Comparison of ENCODE assay signal across 11 mouse cellular contexts in genomic region chr16:75961036-75961435, GRCm38 (mm10).
DNase-seq lines count a peak whose midpoint lies in the region; ATAC-seq lines count a peak whose summit lies in the region.
"Had no signal": no experiment of that assay in that cellular context is flagged by ENCODE, and none has a peak within 500 bp of the region (broad histone marks: within the 10 kb centered on the region; RNA-seq: fewer than 3 reads in every experiment).

No protein-coding gene starts in this region.

- no peak overlapping the region for H3K4me2 ChIP-seq in neural tube, embryonic 15.5 days
- H3K4me2 ChIP-seq: forebrain, embryonic 15.5 days had no signal

- H3K9ac ChIP-seq in neural tube, embryonic 15.5 days (replicated peaks), result no peak overlapping the region
- H3K9ac ChIP-seq: forebrain, embryonic 15.5 days had no signal

- H3K27me3 ChIP-seq in neural tube, embryonic 15.5 days (replicated peaks), result no peaks in the 10 kb centered on the region
- H3K27me3 ChIP-seq in forebrain, embryonic 10.5 days (ENCODE audit: poor library complexity, severe bottlenecking), result no peaks in the 10 kb centered on the region
- H3K27me3 ChIP-seq: forebrain, embryonic 15.5 days had no signal

- no peak overlapping the region for H3K27ac ChIP-seq in neural tube, embryonic 15.5 days (replicated peaks)
- no peak overlapping the region for H3K27ac ChIP-seq in forebrain, embryonic 10.5 days
- H3K27ac ChIP-seq: forebrain, embryonic 15.5 days had no signal

- no peaks in the 10 kb centered on the region for H3K9me3 ChIP-seq in neural tube, embryonic 15.5 days (replicated peaks)
- no peaks in the 10 kb centered on the region for H3K9me3 ChIP-seq in forebrain, embryonic 10.5 days
- H3K9me3 ChIP-seq: forebrain, embryonic 15.5 days had no signal

- 81% methylated on average over 7 of the region's 7 CpGs for WGBS in neural tube, embryonic 15.5 days
- WGBS in forebrain, embryonic 10.5 days, result 91% methylated on average over 7 of the region's 7 CpGs

- DNase-seq in embryo, embryonic 10.5 days (ENCODE audit: low spot score), result peak; percentile 19
- no peak for DNase-seq in embryo, embryonic 9.5 days (ENCODE audit: extremely low spot score)
- DNase-seq in neural tube, embryonic 10.5 days (ENCODE audit: extremely low spot score, low spot score), result peak; percentile 13
- peak; percentile 6 for DNase-seq in kidney, postnatal 14 days
- no peak for DNase-seq in c-Kit-positive CD71-positive TER-119-positive erythroid progenitor cells, embryonic 14.5 days (ENCODE audit: low spot score)
- DNase-seq in forebrain, embryonic 10.5 days (ENCODE audit: extremely low spot score, low spot score), result no peak
- DNase-seq: cerebellum, postnatal 14 days had no signal

- no peak for ATAC-seq in neural tube, embryonic 15.5 days (ENCODE audit: low FRiP score)
- ATAC-seq in megakaryocyte progenitor cell, adult 5-6 weeks (replicated peaks; ENCODE audit: poor library complexity), result peak; percentile 100
- ATAC-seq: forebrain, embryonic 15.5 days; intestine, postnatal 0 days had no signal

- H3K36me3 ChIP-seq in neural tube, embryonic 15.5 days, result no peaks in the 10 kb centered on the region
- no peaks in the 10 kb centered on the region for H3K36me3 ChIP-seq in forebrain, embryonic 10.5 days (replicated peaks)
- H3K36me3 ChIP-seq: forebrain, embryonic 15.5 days had no signal

- H3K4me3 ChIP-seq in neural tube, embryonic 15.5 days (replicated peaks), result no peak overlapping the region
- no peak overlapping the region for H3K4me3 ChIP-seq in forebrain, embryonic 10.5 days
- H3K4me3 ChIP-seq: forebrain, embryonic 15.5 days had no signal

- H3K4me1 ChIP-seq in neural tube, embryonic 15.5 days, result no peaks in the 10 kb centered on the region
- H3K4me1 ChIP-seq in forebrain, embryonic 10.5 days, result no peaks in the 10 kb centered on the region
- H3K4me1 ChIP-seq: forebrain, embryonic 15.5 days had no signal

Comparison
In these comparisons a context has a peak if more than half of its experiments do, and no peak if none do; other contexts are left out.
1. DNase-seq: peak in embryo, embryonic 10.5 days (single experiment), neural tube, embryonic 10.5 days (single experiment) and kidney, postnatal 14 days (single experiment); none in embryo, embryonic 9.5 days (single experiment), c-Kit-positive CD71-positive TER-119-positive erythroid progenitor cells, embryonic 14.5 days (single experiment) and forebrain, embryonic 10.5 days (single experiment).